Mouse (Mus musculus): ENCODE measurements at regions not wholly inside any gene's neighbourhood (a gene's known extent, or its start where the extent isn't known, plus 50 kb on each side); places are given as distances from the start of the nearest gene placed in this dataset.

DNA sequence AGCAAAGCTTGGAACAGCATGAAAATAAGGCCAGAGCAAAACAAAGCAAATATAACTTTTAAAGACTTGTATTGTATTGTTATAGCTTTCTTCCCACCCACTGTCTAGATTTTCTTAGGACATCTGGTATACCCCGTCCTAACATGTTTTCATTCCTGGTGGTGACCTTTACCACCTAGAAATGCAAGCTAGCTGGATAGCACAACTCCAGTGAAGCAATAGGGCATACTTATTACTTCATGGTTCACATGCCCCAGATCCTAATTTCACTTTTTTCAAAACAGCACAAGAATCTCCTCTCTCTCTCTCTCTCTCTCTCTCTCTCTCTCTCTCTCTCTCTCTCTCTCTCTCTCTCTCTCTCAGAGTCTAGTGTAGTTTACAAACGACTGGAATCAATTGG, 672.5 kb downstream of the Zfp706 start:
- TF ChIP-seq CTCF (conservative IDR thresholded peaks at IDR 0.05; ENCODE audit: insufficient read depth, insufficient read length, low read depth, low read length) (no peak), POLR2A (IDR thresholded peaks at IDR 0.05; ENCODE audit: low read depth, low read length) (no peak)
- Histone ChIP-seq H3K27me3 (replicated peaks; ENCODE audit: control insufficient read depth, insufficient read depth, low read length) (no peaks in the 10 kb centered on the region; the same call in 1 of the 2 replicates), H3K4me1 (ENCODE audit: control insufficient read depth, insufficient read depth, low read length) (no peaks in the 10 kb centered on the region), H3K36me3 (ENCODE audit: control insufficient read depth, insufficient read depth, low read length) (no peaks in the 10 kb centered on the region), H3K27ac (ENCODE audit: insufficient read depth, low read depth, low read length) (no peak overlapping the region), H3K4me3 (ENCODE audit: insufficient read depth, low read depth, low read length) (no peak overlapping the region)
- 40% methylated on average over 2 of the region's 2 CpGs for WGBS
- no peak for DNase-seq

- Histone ChIP-seq H3K27me3 (replicated peaks; ENCODE audit: control insufficient read depth, insufficient read depth, low read length) (no peaks in the 10 kb centered on the region; the same call in 1 of the 2 replicates), H3K36me3 (ENCODE audit: control insufficient read depth, insufficient read depth, low read length) (no peaks in the 10 kb centered on the region), H3K27ac (ENCODE audit: insufficient read depth, low read depth, low read length) (peak overlapping the region; percentile 47; the same call in 1 of the 2 replicates), H3K4me3 (ENCODE audit: insufficient read depth, low read depth, low read length) (no peak overlapping the region), H3K4me1 (ENCODE audit: control insufficient read depth, insufficient read depth, low read length) (no peaks in the 10 kb centered on the region)
- DNase-seq: peak; percentile 33
- TF ChIP-seq POLR2A (IDR thresholded peaks at IDR 0.05; ENCODE audit: low read depth, low read length): no peak
- no peak for TF ChIP-seq CTCF (conservative IDR thresholded peaks at IDR 0.05; ENCODE audit: insufficient read depth, insufficient read length, low read depth, low read length)
- WGBS: 71% methylated on average over 9 of the region's 9 CpGs
These were observed 673.0 kb downstream of the Zfp706 start for GRCm38 (mm10) chr15:36334436-36335113.

- DNase-seq: no peak
- TF ChIP-seq CTCF (conservative IDR thresholded peaks at IDR 0.05; ENCODE audit: insufficient read depth, insufficient read length, low read depth, low read length): no peak
- no peak for TF ChIP-seq POLR2A (IDR thresholded peaks at IDR 0.05; ENCODE audit: low read depth, low read length)
- Histone ChIP-seq H3K27ac (ENCODE audit: insufficient read depth, low read depth, low read length) (no peak overlapping the region), H3K4me1 (ENCODE audit: control insufficient read depth, insufficient read depth, low read length) (no peaks in the 10 kb centered on the region), H3K36me3 (ENCODE audit: control insufficient read depth, insufficient read depth, low read length) (no peaks in the 10 kb centered on the region), H3K27me3 (replicated peaks; ENCODE audit: control insufficient read depth, insufficient read depth, low read length) (no peaks in the 10 kb centered on the region; the same call in 1 of the 2 replicates), H3K4me3 (ENCODE audit: insufficient read depth, low read depth, low read length) (no peak overlapping the region)
- WGBS: 25% methylated on average over 1 of the region's 1 CpGs
These were observed 673.7 kb downstream of the Zfp706 start for GRCm38 (mm10) chr15:36333857-36334256.

GRCm38 (mm10) chr15:36333265-36333664, 674.3 kb downstream of the Zfp706 start:
- no peak overlapping the region for H3K27ac ChIP-seq (ENCODE audit: insufficient read depth, low read depth, low read length)
- no peaks in the 10 kb centered on the region; the same call in 1 of the 2 replicates for H3K27me3 ChIP-seq (replicated peaks; ENCODE audit: control insufficient read depth, insufficient read depth, low read length)
- H3K4me1 ChIP-seq (ENCODE audit: control insufficient read depth, insufficient read depth, low read length): no peaks in the 10 kb centered on the region
- TF ChIP-seq POLR2A (IDR thresholded peaks at IDR 0.05; ENCODE audit: low read depth, low read length) (no peak), CTCF (conservative IDR thresholded peaks at IDR 0.05; ENCODE audit: insufficient read depth, insufficient read length, low read depth, low read length) (no peak)
- 86% methylated on average over 3 of the region's 3 CpGs for WGBS
- no peak overlapping the region for H3K4me3 ChIP-seq (ENCODE audit: insufficient read depth, low read depth, low read length)
- DNase-seq: no peak
- no peaks in the 10 kb centered on the region for H3K36me3 ChIP-seq (ENCODE audit: control insufficient read depth, insufficient read depth, low read length)

Data from kidney, adult 2 months (tissue).